Mouse (Mus musculus): ENCODE data around the gene Ccng2.

- TF ChIP-seq CTCF (IDR thresholded peaks at IDR 0.05; ENCODE audit: control insufficient read depth, insufficient read depth, insufficient replicate concordance, low read depth, low read length) = no peak
- TF ChIP-seq POLR2A (IDR thresholded peaks at IDR 0.05; ENCODE audit: control insufficient read depth, low read depth, low read length) = no peak
Measured at GRCm38 (mm10) chr5:93270721-93271120, 3.7 kb downstream of the Ccng2 start.
